Mouse (Mus musculus) thymus, adult 18-20 months (tissue): ENCODE measurements around the gene Vrk1.

ENCODE experiments used
- DNase-seq, 2 experiments: peaks; one replicate each; pipeline ENCODE4 v3.0.0; 2022; ENCODE audit warnings: mixed read lengths in 2 of 2

The Vrk1 gene

DNA sequence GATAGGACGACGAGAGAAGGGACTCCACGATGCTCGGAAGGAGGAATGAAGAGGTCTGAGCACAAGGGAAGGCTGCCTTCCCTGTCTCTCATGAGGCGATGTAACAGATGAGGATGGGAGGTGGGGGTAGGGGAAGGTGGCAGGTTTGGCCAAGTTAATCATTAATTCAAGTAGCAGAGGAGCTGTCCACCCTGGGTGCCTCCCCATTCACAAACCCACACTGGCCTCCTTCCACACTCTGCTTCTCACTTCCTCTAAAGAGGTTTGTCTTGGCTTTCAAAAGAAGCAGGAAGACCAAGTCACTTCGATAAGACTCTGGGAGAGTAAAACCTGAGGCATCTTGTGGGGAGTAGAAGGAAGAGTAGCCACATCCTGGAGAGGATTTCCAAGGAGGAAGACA lies 5.3 kb upstream of the Vrk1 start:
- no peak for DNase-seq

- no peak for DNase-seq
Measured at GRCm38 (mm10) chr12:106006218-106006617, 3.8 kb upstream of the Vrk1 start.

DNA sequence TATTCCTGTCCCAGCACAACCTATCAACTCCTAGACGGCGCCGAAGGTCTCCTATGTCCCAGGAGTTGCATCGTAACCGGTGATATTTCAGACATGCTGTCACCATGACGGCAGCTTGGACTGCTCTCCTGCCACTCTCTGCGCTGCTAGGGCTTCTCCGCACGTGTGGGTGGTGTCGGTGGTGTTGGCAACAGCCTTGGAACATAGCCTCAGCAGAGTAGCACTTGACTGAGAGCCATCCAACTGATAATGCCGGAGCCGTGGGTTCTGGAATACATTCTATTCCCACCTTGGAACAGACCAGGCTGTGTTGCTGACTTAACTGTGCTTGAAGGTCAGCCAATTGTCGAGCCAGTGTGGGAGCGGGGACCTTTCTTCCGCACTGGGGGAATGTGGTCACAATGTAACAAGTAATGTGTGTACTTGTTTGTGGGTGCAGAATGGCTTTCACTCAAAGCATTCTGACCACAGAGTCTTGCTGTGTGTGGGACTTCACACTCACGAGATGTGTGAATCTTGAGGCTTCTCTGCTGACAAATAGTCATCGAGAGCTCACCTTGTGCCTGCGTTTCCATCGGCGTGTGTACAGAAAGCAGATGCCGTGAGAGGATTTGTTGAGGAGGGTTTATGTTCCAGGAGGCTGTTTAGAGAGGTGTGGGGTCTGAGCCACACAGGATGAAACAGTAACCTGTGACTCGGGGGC lies 1.5 kb upstream of the Vrk1 start:
- DNase-seq, result no peak

- no peak for DNase-seq
Measured at GRCm38 (mm10) chr12:106009122-106009870, 732 bp upstream of the Vrk1 start.

- no peak for DNase-seq
Measured at GRCm38 (mm10) chr12:106012161-106012560, 2.1 kb downstream of the Vrk1 start.

GRCm38 (mm10) chr12:106016265-106017012 lies 6.4 kb downstream of the Vrk1 start:
- DNase-seq, result no peak

DNA sequence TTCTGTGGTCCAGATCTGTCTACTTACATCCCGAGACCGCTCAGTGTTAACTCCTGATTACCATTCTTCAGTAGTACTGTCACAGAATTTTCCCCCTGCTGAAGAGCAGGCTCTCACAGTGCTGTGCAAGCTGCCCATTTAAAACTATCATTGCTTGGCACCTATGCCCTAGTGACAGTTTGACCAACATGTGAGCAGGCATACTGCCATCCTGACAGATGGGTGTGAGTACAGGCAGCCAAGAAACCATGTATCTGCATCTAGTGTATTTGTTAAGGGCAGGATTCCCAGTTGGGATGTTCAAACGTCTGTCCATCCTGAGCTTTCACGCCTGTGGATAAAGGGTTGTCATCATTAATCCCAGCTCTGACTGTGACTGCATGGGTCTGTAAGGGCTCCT lies 10.0 kb downstream of the Vrk1 start:
- DNase-seq, result no peak

DNA sequence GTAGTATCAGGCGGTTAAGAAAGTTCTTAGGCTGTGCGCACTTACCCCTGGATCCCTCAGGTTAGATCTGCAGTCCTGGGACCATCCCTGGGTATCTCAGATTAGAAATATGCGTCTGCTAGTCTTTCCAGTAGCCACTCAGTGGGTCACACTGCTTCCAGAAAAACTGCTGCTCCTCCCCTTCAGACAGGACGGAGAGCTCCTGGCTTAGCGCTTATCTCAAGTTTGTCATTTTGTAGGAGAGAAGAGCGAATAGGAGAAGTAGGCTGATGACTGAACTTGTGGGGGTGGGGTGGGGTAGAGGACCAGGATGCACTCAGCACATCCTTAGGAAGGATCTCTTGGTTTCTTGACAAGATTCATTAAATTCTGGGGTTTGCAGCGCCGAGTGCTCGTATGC lies 13.6 kb downstream of the Vrk1 start:
- no peak for DNase-seq

- DNase-seq, result no peak
Measured at GRCm38 (mm10) chr12:106025416-106025815, 15.4 kb downstream of the Vrk1 start.

- no peak for DNase-seq
Measured at GRCm38 (mm10) chr12:106026385-106027134, 16.5 kb downstream of the Vrk1 start.

DNA sequence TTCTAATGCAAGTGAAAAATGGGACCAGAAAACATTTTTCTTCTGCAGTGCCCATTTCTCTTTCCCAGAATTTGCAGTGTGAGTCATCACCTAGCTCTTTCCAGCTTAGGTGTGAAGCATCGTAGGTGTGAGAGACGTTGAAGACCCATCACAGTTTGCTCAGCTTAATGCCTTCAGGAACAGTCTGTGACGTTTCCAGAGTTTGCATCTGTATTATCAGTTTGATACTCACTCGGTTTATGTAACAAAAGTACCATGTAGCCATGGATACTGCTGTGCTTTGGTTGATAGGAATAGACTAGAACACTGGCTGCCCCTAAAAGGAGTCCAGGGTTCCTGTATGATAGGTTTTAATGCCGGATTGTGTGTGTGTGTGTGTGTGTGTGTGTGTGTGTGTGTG lies 17.3 kb downstream of the Vrk1 start:
- DNase-seq, result no peak

- DNase-seq, result no peak
Measured at GRCm38 (mm10) chr12:106029582-106029981, 19.6 kb downstream of the Vrk1 start.

GRCm38 (mm10) chr12:106030146-106030745 lies 20.2 kb downstream of the Vrk1 start:
- no peak for DNase-seq

DNA sequence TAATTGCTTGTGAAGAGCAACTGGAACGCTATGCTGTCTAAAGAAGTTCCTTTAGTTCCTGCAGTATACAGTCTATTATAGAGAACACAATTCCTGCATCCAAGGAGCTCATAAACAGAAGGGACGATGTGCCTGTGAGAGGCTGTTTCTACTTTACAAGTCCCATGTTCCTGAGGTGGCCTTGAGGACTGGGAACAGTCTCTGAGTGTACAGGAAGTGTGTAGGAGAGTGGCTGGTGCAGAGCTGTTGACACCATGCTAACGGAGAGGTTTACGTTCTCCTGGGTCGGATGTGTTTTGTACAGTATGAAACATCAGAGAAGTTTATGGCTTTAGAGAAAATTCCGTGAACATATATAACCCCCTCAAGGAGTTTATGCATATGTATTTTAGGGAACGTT lies 20.8 kb downstream of the Vrk1 start:
- DNase-seq, result no peak

DNA sequence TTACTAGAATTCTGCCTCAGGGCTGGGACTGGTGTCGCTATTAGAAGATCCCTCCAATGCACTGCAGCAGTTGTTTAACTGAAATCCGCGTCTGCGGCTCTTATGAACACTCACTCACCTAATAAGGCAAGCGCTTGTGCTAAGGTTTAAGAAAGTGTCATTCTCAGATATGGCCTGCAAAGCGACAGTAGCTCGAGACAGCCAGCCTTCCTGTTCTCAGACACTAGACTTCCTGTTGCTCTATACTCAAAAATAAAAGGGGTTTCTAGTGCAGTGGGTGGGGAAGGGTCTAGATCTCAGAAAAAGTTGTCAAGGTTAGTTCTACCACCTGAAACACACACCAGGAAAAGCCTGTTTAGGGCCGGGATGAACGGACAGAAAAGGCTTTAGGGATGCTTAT lies 21.9 kb downstream of the Vrk1 start:
- no peak for DNase-seq

GRCm38 (mm10) chr12:106032361-106032760 lies 22.3 kb downstream of the Vrk1 start:
- no peak for DNase-seq

- DNase-seq, result no peak
Measured at GRCm38 (mm10) chr12:106034267-106034666, 24.2 kb downstream of the Vrk1 start.

DNA sequence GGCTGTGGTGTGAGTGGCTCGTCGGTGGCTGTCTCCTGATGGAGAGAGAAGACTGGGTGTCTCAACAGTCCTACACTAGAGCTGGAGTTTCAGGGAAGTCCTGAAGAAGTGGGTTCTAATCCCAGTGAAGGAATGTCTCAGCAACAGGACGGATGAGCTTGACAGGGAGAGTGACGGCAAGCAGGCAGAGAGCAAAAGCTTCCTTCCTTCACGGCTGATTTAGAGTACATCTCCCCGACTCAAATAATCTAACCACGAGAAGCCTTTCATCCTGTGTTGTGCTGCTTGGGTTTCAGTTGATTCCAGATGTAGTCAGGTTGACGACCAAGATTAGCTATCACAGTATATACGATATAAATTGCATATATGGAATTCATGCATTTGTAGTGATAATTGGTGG lies 24.7 kb downstream of the Vrk1 start:
- no peak for DNase-seq

DNA sequence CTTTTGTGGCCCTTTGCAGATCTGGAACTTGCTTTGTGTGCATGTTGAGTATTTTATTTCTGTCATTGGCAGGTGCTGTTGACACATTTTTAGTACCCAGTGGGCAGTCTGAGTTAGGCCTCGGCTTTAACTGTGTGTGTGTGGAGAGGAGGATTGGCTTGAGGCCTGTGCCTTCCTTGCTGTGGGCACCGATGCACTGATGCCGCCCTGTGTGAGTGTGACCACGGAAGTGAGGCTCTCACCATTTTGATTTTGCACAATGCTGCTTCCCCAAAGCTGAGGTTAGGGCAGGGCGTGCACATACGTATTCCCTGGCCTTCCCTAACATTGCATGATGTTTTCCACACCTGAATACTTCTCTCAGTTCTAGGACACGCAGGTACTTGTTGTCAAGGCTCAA lies 30.2 kb downstream of the Vrk1 start:
- DNase-seq, result no peak

- DNase-seq, result no peak
Measured at GRCm38 (mm10) chr12:106046143-106046795, 36.2 kb downstream of the Vrk1 start.

DNA sequence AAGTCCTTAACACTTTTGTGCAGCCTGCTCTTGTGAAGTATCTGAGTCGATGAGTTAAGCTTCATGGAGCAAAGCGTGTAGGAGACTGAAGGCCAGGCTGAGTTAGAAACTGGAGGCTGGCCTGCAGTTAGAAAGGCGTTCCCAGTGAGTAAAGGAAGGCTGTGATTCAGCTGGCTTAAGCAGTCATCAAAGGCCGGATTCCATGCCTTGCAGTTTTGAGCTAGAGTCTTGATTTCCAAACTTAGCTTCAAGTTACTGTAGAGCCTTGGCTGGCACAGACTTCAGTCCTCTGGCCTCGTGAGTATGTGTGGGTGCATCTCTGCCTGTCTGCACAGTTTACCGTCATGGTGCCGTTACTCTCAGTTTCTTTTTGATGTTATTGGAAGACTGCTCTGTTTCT lies 42.2 kb downstream of the Vrk1 start:
- DNase-seq, result no peak

- DNase-seq, result peak; percentile 33 to 42
Measured at GRCm38 (mm10) chr12:106055799-106056198, 45.8 kb downstream of the Vrk1 start.
